Mouse (Mus musculus) fibroblast of lung, adult 2 months (primary cell): ENCODE data around the gene Dhx34.

Experiments
- DNase-seq: peaks from one replicate; pipeline ENCODE4 v3.0.0-alpha.2; 2011; ENCODE audit warnings: low read depth

The Dhx34 gene

DNA sequence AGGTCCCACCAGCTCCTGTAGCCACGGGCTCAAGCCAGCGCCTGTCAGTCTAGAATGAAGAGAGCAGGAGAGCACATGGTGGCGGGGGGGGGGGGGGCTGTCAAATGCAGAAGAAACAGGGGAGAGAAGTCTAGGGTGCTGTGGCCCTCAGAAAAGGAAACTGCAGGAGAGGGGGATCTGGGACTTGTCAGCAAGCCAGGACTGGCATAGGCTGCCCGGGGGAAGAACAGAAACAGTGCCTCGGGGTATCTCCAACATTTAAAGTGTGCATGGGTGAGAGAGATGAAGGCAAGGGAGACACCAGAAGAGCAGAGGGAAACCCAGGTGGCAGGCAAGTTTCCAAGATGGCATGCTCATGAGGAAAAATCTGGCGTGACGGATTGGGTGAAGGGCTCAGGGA lies 59.8 kb downstream of the Dhx34 start:
- no peak for DNase-seq

DNA sequence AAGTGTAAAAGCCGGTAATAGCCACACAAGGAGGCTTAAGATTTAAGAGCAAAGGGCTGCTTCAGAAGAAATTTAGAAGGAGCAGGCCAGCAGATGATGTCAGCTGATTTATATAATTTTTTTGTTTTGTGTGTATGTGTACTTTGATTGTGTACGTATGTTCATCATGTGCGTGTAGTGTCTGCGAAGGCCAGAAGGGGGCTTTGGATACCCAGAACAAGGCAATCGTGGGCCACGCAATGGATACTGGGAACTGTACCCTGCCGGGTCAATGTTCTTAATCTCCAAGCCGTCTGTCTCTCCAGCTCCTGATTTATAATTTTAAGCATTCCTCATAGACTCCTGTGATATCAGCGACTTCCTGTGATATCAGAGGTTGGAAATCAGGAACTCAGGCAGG lies 60.5 kb downstream of the Dhx34 start:
- DNase-seq: no peak

DNA sequence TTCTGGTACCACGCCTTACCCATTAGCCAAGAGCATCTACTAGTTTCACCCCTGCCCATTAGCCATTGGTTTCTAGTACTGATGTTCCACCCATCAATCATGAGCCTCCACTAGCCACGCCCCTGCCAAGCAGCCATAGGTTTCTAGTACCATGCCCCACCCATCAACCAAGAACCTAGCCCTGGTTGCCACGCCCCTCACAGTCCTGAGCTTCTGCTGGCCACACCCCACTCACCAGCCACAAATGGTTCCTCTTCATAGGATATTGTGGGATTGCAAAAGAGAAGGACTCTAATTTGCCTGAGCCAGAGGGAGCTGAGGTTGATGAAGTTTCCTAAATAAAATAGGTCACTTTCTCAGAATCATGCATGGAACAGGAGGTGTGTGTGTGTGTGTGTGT lies 61.1 kb downstream of the Dhx34 start:
- no peak for DNase-seq

GRCm38 (mm10) chr7:16158735-16159134 lies 63.1 kb downstream of the Dhx34 start:
- no peak for DNase-seq

DNA sequence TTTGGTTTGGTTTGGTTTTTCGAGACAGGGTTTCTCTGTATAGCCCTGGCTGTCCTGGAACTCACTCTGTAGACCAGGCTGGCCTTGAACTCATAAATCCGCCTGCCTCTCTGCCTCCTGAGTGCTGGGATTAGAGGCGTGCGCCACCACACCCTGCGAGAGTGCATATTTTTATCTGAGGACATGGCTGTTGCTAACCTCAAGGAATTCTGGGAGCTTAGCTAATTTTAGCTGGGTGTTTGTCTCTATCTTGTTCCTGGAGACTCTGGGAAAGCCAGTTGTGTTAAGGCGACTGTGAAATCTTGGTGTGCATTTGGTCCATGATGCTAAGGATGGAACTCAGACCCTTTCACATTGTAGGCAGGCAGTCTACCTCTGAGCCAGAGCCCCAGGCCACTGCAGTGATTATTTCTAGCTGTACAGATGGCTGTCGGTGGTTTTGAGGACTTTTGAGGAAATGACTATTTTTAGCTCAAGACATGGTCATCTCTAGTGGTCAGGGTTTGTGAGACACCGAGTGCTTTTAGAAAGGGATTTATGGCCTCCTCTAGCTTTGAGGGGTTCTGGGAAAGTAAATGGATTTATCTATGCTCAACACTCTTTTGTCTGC lies 65.6 kb downstream of the Dhx34 start:
- DNase-seq: no peak

GRCm38 (mm10) chr7:16155132-16155872 lies 66.5 kb downstream of the Dhx34 start:
- DNase-seq: no peak

DNA sequence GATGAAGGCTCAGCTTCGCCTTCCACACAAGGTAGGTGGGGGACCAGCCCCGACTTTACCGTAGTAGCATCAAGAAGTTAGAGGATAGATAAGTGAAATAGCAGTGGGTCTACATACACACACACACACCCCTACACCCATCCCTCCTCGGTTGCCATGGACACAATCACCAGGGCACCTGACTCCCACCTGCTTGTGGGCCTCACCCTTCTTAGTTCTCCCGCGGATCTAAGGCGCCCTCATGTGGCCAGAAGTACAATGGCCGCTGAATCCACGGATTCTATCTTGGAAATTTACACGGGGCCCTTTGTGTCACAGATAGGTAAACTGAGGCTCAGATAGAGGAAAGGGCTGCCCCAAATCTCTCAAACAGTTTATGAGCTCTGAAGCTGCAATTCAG lies 68.3 kb downstream of the Dhx34 start:
- no peak for DNase-seq

DNA sequence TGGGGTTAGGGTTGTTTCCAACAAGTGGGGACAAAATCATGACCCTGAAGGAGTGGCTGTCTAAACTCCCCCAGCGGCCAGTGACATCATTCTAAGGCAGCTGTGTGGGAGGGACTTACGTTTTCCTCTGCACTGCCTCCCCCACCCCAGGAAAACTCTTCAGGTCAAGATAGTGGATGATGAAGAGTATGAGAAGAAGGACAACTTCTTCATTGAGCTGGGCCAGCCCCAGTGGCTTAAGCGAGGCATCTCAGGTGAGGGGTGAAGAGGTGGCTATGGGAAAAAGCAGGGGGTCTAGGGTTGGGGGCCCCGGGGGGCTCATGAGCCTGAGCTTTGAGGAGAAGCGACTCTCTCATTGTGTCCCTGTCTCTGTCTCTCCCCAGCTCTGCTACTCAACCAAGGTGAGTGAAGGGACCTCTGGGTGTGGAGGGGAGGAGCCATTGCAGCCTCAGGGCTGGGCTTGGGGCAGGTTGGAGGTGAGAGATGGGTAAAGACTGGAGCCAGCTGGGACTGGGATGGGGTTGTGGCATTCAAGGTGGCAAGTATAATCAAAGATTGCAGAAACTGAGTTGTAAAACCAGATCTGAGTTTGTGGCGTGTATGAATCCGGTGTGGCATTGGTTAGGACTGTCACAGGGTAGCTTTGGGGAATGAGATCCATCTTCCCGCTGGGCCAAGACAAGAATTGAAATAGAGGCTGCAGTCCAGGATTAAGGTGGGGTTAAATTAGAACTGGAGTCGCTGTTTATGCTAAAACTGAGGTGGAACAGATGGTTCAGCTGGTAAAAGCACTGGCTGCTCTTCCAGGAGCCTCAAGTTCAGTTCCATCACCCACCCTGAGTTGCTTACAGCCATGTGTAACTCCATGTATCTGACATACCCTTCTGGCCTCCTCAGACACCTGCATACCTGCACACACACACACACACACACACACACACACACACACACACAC lies 71.4 kb downstream of the Dhx34 start:
- no peak for DNase-seq

DNA sequence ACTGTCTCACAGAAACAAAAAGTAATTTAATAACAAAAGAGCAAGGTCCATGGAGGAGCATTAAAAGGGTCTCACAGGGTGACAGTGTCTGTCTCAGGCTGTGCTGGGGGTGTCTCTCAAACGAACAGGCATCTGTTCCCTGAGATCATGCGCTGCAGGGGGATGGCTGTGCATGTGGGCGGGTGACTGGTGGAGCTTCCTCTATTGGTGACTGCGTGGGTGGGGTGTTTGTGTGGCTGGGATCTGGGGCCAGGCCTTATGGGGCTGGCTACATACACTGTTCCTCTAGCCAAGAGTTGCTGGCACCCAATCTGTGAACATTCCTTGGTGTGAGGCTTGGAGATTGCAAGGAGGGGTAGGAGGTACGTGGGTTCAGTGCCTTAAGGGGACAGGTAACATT lies 72.6 kb downstream of the Dhx34 start:
- DNase-seq: no peak

DNA sequence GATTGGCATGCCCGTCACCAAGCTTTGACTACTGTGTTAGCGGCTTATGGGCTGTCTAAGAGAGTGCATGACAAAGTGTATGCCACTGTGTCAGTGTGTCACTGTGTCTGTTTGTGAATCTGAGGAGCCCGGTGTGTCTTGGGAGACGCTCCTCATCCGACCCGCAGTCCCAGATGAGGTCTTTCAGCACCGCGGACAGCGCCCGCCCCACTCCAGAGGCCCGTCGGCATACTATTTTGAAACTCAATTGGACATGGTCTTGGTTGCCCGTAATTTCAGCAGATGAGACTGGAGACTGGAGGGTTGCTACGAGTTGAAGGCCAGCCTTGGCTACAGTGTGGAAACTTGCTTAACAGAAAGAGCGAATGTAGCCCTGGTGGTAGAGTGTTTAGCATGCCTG lies 74.2 kb downstream of the Dhx34 start:
- DNase-seq: no peak
